Mouse (Mus musculus) midbrain, embryonic 15.5 days (tissue): ENCODE results near the gene Gm973. TPM values are rescaled to one million over a fixed set of nuclear protein-coding genes. Genes with fewer than 3 reads are reported as not detected.
A peak's percentile ranks its signal among the peaks of the same experiment; 100 is the strongest.

ENCODE experiments used
- ATAC-seq: fragments of 200-750 bp; cut with Nextera tagmentation; replicated peaks from 2 replicates; pipeline ENCODE4 v1.8.0; 2017; ENCODE audit warnings: moderate TSS enrichment
- H3K27ac ChIP-seq: fragments of 300-500 bp; sonication (generic); 2 replicates; pipeline ENCODE4 v1.5.1; 2015; ENCODE audit warnings: mild to moderate bottlenecking, inconsistent platforms
- H3K27me3 ChIP-seq: fragments of 300-500 bp; sonication (generic); replicated peaks from 2 replicates; pipeline ENCODE4 v1.6.1; 2015; ENCODE audit warnings: inconsistent platforms
- H3K36me3 ChIP-seq: fragments of 300-500 bp; sonication (generic); replicated peaks from 2 replicates; pipeline ENCODE4 v1.6.1; 2015; ENCODE audit warnings: inconsistent platforms
- H3K4me1 ChIP-seq: fragments of 300-500 bp; sonication (generic); 2 replicates; pipeline ENCODE4 v1.6.1; 2015; ENCODE audit warnings: inconsistent platforms
- H3K4me2 ChIP-seq: fragments of 300-500 bp; sonication (generic); 2 replicates; pipeline ENCODE4 v1.6.1; 2015; ENCODE audit warnings: inconsistent platforms, mild to moderate bottlenecking, moderate library complexity
- H3K4me3 ChIP-seq: fragments of 300-500 bp; sonication (generic); 2 replicates; pipeline ENCODE4 v1.5.1; 2015; ENCODE audit warnings: mild to moderate bottlenecking, inconsistent platforms
- H3K9ac ChIP-seq: fragments of 300-500 bp; sonication (generic); 2 replicates; pipeline ENCODE4 v1.6.1; 2015; ENCODE audit warnings: mild to moderate bottlenecking, inconsistent platforms
- H3K9me3 ChIP-seq: fragments of 300-500 bp; sonication (generic); 2 replicates; pipeline ENCODE4 v1.6.1; 2016; ENCODE audit warnings: inconsistent platforms
- whole genome bisulfite sequencing: fragments of 180-500 bp; shearing (Covaris S2); methylation state at CpG from one replicate; pipeline ENCODE4 v1.1.7; 2015; ENCODE audit warnings: mixed read lengths; 5-methylcytosine and 5-hydroxymethylcytosine counted together
- polyA plus RNA-seq: library from polyadenylated mRNA; unstranded; fragments of >200 nt; fragmentation: Nextera tagmentation; extraction: Ambion mirVana; gene quantifications from 2 replicates; pipeline ENCODE4 v1.2.1, GENCODE M21; 2015

The Gm973 gene
- polyA plus RNA-seq, 1 experiment from 2014 or later = 10.9 TPM

GRCm38 (mm10) chr1:59663456-59664135 is 147.5 kb downstream of the Gm973 start:
- ATAC-seq = no peak
- Histone ChIP-seq H3K27ac (no peak overlapping the region), H3K9ac (no peak overlapping the region), H3K27me3 (no peaks in the 10 kb centered on the region), H3K4me3 (no peak overlapping the region), H3K36me3 (no peaks in the 10 kb centered on the region), H3K4me1 (peaks cover 9% of the 10 kb centered on the region), H3K9me3 (no peaks in the 10 kb centered on the region), H3K4me2 (no peak overlapping the region)
- WGBS = 88% methylated on average over 3 of the region's 3 CpGs

GRCm38 (mm10) chr1:59668871-59669270 is 152.8 kb downstream of the Gm973 start:
- 83% methylated on average over 2 of the region's 2 CpGs for WGBS
- Histone ChIP-seq H3K36me3 (no peaks in the 10 kb centered on the region), H3K9ac (no peak overlapping the region), H3K4me3 (no peak overlapping the region), H3K4me2 (no peak overlapping the region; the same call in 1 of the 2 replicates), H3K27ac (no peak overlapping the region), H3K27me3 (no peaks in the 10 kb centered on the region), H3K4me1 (peaks cover 27% of the 10 kb centered on the region), H3K9me3 (no peaks in the 10 kb centered on the region)
- no peak for ATAC-seq

GRCm38 (mm10) chr1:59669962-59670630 is 154.0 kb downstream of the Gm973 start:
- Histone ChIP-seq H3K9ac (peak overlapping the region; percentile 91), H3K4me1 (peaks cover 27% of the 10 kb centered on the region), H3K27ac (peak overlapping the region; percentile 92), H3K9me3 (no peaks in the 10 kb centered on the region), H3K4me3 (peak overlapping the region; percentile 85), H3K36me3 (no peaks in the 10 kb centered on the region), H3K27me3 (no peaks in the 10 kb centered on the region), H3K4me2 (peak overlapping the region; percentile 65)
- ATAC-seq = peak; percentile 48
- under 1% methylated on average over 45 of the region's 54 CpGs for WGBS

GRCm38 (mm10) chr1:59670641-59671168 is 154.6 kb downstream of the Gm973 start, which contains the start of gene Sumo1:
Gene Sumo1 (minus strand): TSS chr1:59670834.
- Histone ChIP-seq H3K27me3 (no peaks in the 10 kb centered on the region), H3K4me3 (peak within 1 kb of the TSS; percentile 85), H3K36me3 (no peaks in the 10 kb centered on the region), H3K27ac (peak within 1 kb of the TSS; percentile 92), H3K4me2 (peak within 1 kb of the TSS; percentile 65), H3K4me1 (peaks cover 24% of the 10 kb centered on the region), H3K9me3 (no peaks in the 10 kb centered on the region), H3K9ac (peak within 1 kb of the TSS; percentile 91)
- under 1% methylated on average over 36 of the region's 36 CpGs for WGBS
- ATAC-seq = peak; percentile 98

GRCm38 (mm10) chr1:59673661-59674060 is 157.6 kb downstream of the Gm973 start:
- no peak for ATAC-seq
- Histone ChIP-seq H3K9ac (no peak overlapping the region), H3K4me3 (no peak overlapping the region), H3K4me1 (peaks cover 18% of the 10 kb centered on the region), H3K4me2 (no peak overlapping the region), H3K9me3 (no peaks in the 10 kb centered on the region), H3K27me3 (no peaks in the 10 kb centered on the region), H3K36me3 (no peaks in the 10 kb centered on the region), H3K27ac (no peak overlapping the region)
- WGBS = 98% methylated on average over 2 of the region's 2 CpGs

- Histone ChIP-seq H3K27me3 (0 out of 2 replicates have a peak, but pooled peaks cover 4% of the 10 kb centered on the region), H3K4me3 (peak overlapping the region; percentile 74), H3K4me2 (peak overlapping the region; percentile 82), H3K36me3 (no peaks in the 10 kb centered on the region), H3K9me3 (no peaks in the 10 kb centered on the region), H3K9ac (no peak overlapping the region), H3K27ac (no peak overlapping the region; the same call in 1 of the 2 replicates), H3K4me1 (peaks cover 22% of the 10 kb centered on the region)
- WGBS = 11% methylated on average over 11 of the region's 11 CpGs
- peak; percentile 60 for ATAC-seq
These were observed 168.1 kb downstream of the Gm973 start for GRCm38 (mm10) chr1:59683926-59684818.

GRCm38 (mm10) chr1:59684819-59685755 is 169.0 kb downstream of the Gm973 start, which contains the start of gene Nop58:
Gene Nop58 (plus strand): TSS chr1:59684971.
- peaks cover 22% of the 10 kb centered on the region for H3K4me1 ChIP-seq
- no peaks in the 10 kb centered on the region for H3K9me3 ChIP-seq
- H3K4me3 ChIP-seq = peak within 1 kb of the TSS; percentile 74
- H3K27me3 ChIP-seq = 0 out of 2 replicates have a peak, but pooled peaks cover 4% of the 10 kb centered on the region
- peak within 1 kb of the TSS; percentile 95 for H3K4me2 ChIP-seq
- H3K27ac ChIP-seq = peak within 1 kb of the TSS; percentile 84
- WGBS = under 1% methylated on average over 49 of the region's 49 CpGs
- no peaks in the 10 kb centered on the region for H3K36me3 ChIP-seq
- ATAC-seq = peak; percentile 99
- peak within 1 kb of the TSS; percentile 74 for H3K9ac ChIP-seq

Other genes with a start within 250 kb of the Gm973 start
- 3.0 and 3.3 TPM in 2 replicates for gene Fzd7, start 33.8 kb upstream of the Gm973 start, polyA plus RNA-seq
- gene Sumo1, start 154.6 kb downstream of the Gm973 start, polyA plus RNA-seq = 311 and 328 TPM in 2 replicates
- gene Nop58, start 168.7 kb downstream of the Gm973 start, polyA plus RNA-seq = 133 and 136 TPM in 2 replicates
- gene Bmpr2, start 247.1 kb downstream of the Gm973 start, polyA plus RNA-seq = 9.6 and 9.8 TPM in 2 replicates